Mouse (Mus musculus) adipocyte (in vitro differentiated cells): Measurements from ENCODE around the gene Rer1.

ENCODE experiments used
- DNase-seq: peaks from one replicate; pipeline ENCODE4 v3.0.0-alpha.2; 2016; ENCODE audit warnings: low spot score

The Rer1 gene

GRCm38 (mm10) chr4:155074418-155074817, 11.8 kb downstream of the Rer1 start:
- DNase-seq, result no peak

DNA sequence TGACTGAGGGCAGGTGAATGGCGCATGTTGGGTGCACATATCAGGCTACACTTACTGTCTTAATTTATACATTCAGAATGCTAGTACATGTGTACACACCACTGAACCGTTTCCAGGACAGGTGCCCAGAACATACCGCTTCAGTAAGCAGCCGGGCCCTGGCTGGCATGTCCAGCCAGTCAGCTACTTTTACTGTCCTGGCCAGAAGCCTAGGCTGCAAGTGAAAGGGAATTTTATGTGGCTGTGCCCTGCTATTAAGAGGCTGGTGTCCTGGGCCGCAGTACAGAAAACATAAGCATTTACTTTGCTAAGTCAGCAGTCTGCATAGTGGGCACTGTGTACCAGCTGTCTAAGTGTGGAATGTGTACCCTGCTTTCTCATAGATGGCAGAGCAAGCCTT, 15.3 kb downstream of the Rer1 start:
- peak; percentile 16 for DNase-seq

DNA sequence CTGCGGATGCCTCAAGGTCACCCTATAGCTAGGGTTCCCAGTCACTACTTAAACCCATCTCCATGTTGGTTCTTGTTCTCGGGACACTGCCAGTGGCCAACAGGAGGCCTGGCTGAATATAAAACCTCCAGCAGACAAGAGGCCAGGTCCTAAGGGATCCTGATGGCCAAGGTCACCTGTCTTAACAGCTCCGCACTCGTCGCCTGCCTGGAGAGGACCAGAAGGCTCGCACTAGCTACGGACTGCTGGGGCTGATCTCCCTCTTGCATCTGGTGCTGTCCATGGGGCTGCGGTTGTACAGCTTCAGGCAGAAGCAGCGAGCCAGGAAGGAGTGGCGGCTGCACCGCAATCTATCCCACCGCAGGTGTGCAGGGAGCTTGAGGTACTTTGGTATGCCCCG, 16.0 kb downstream of the Rer1 start:
- DNase-seq, result no peak

DNA sequence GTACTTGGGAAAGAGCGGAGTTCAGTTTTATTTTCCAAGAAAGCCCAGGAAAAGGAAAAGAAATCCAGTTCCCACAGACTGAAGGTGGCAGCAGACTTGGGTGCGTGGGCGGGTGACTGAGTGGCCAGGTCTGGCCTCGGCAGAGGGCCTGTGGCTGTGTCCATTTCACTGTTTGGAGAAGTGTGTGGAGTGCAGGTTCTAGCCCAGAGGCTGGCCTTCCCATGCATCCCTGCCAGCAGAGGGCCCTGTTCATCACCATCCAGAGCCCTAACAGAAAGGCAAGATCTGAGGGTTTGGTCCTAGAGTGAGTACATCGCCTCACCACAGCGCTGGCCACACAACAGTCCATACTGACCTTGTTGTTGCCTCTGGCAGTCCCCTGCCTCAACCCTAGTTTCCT, 17.0 kb downstream of the Rer1 start:
- peak; percentile 24 for DNase-seq

- DNase-seq, result no peak
These were observed 17.7 kb downstream of the Rer1 start for GRCm38 (mm10) chr4:155068357-155068972.

DNA sequence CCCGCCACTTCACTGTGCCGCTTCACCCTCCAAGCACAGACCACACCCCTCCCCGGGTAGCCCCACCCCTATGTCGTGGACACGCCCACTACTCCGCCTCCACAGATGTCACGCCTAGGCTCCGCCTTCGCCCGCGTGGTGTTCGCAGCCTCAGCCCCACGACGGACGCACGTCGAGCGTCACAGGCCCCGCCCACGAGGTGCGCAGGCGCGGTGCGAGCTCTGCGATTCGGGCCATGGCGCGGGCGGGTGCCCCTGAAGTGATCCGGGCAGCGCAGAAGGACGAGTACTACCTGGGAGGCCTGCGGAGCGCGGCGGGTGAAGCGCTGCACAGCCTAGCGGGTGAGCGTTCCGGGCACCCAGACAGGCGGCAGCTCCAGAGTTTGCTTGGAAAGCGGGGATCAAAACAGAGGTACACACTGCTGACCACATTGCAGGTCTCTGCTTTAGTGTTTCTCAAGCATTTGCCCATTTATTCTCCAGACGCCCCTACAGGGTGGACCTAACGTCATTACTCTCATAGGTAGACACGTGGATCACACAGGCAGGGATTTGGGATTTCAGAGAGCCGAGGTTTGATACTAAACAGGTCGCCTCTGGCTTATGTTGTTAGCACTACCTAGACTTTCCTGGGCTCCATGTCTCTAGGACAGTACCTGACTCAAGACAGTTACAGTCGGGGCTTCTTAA, 19.2 kb downstream of the Rer1 start, which contains the start of gene Pex10:
TSS of gene Pex10 (plus strand) at position 183 of the 689 bp plus-strand sequence.
- DNase-seq, result peak; percentile 96

GRCm38 (mm10) chr4:155065970-155066833, 20.0 kb downstream of the Rer1 start:
- peak; percentile 96 for DNase-seq

DNA sequence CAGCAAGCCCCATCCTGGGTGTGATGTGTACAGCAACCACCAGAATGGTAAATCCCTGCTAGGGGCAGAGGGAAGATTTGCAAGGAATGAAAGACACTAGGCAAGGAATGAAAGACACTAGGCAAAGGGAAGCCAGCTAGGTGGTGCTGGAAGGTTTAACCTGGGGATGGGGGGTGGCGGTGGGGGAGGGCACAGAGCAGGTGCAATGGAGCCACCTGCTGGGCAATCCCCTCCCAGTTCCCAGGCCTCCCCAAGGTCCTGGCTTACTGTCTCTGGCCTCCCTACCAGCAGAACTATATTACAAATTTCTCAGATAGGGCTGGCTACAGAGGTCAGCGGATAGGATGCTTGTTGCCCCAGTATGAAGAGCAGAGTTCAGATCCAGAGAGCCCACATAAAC, 21.7 kb downstream of the Rer1 start:
- DNase-seq, result no peak

DNA sequence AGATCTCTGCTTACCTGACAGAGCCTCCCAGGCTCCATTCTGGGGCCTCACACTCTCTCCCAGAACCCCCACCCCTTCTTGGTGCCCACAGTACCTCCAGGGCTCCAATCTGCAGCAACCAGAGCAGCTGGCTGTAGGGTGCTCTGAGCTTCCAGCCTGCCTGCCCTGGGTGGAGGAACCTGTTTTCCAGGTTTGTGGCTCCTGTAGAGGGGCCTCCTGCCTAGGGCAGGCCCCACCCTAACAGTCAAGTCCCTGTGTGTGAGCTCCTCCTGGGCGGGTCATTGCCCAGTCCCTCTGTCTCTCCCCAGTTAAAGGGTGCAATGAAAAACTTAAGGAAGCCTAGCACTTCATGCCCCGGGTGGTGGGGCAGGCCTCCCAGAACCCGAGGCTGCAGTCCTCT, 22.3 kb downstream of the Rer1 start:
- no peak for DNase-seq

GRCm38 (mm10) chr4:155058325-155058724, 27.9 kb downstream of the Rer1 start:
- no peak for DNase-seq

GRCm38 (mm10) chr4:155056724-155057123, 29.5 kb downstream of the Rer1 start, which contains the start of gene Plch2:
Plch2 (minus strand) TSS chr4:155056784.
- no peak for DNase-seq

DNA sequence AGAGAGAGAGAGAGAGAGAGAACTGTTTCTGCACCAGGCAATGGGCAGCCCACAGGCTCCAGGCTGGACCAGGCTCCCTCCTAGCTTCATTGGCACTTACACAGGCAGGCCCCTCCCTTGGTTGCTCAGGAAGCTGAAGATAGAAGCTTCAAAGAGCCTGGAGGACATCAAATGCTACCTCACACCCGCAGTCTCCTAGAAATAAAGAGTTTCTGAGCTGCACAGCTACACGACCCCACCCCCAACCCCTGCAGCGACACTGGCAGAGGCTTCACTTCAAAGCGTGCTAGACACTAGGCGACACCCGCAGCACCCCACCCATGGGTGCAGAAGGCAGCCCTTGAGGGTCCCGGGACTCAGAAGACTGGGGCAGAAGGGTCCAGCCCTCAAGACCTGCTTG, 36.1 kb downstream of the Rer1 start:
- DNase-seq, result no peak

DNA sequence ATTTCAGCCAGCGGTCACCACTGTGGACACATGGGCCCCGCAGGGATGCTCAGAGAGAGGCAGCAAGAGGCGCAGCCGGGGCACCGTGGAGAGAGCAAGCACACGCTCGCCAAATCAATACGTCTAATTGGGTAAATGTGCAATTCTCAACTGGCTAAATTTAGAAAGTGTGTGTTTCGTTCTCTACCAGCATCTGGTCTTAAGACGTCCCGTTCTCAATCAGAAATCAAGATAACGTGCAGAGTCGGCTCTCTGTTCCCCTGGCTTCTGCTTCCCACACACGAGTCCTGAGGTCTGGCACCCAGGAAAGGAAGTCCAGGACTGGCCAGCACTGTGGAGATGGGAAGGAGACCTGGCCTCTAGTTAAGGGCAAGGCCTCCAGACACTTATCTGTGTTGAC, 39.5 kb downstream of the Rer1 start:
- DNase-seq, result no peak

- DNase-seq, result no peak
These were observed 42.9 kb downstream of the Rer1 start for GRCm38 (mm10) chr4:155043289-155043625.

- no peak for DNase-seq
These were observed 43.4 kb downstream of the Rer1 start for GRCm38 (mm10) chr4:155042606-155043288.

DNA sequence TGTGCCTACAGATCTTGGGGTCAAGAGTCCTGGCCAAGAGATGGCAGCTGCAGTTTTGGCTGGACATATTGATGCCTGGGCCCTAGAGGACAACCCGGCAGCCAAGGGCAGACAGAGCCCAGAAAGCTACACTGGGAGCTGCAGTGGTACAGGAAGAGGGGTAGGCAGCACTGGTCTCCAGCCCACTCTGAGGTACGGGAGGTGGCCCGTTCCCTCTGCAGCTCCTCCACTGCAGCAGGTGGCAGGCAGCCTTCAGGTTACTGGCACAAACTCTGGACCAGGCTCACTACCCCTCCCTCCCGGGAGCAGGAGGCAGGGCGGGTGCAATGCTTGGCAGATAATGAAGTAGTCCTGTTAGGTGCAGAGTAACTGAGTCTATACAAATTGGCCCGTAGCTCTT, 45.5 kb downstream of the Rer1 start:
- DNase-seq, result no peak

GRCm38 (mm10) chr4:155040197-155040596, 46.0 kb downstream of the Rer1 start:
- DNase-seq, result no peak

DNA sequence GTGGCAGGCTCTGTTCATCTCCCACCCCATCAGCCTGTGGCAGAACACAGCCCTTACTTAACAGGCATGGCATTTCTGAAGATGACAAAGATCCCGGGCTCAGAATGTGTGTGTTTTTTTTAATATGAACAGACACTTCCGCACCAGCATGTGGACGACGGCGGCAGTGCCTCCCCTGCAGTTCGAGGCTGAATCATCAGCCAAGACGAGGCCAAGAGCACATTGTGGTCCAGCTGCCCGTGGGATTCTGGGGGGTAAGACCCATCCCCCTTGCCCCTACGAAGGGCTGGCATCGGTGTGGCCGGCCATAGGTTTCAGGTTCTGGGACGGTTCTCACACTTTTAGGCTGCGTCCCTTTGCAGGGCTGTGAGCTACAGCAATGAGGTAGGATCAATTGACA, 51.4 kb downstream of the Rer1 start:
- DNase-seq, result no peak

GRCm38 (mm10) chr4:155034202-155034601, 52.0 kb downstream of the Rer1 start:
- DNase-seq, result no peak

- no peak for DNase-seq
These were observed 53.1 kb downstream of the Rer1 start for GRCm38 (mm10) chr4:155033115-155033514.

DNA sequence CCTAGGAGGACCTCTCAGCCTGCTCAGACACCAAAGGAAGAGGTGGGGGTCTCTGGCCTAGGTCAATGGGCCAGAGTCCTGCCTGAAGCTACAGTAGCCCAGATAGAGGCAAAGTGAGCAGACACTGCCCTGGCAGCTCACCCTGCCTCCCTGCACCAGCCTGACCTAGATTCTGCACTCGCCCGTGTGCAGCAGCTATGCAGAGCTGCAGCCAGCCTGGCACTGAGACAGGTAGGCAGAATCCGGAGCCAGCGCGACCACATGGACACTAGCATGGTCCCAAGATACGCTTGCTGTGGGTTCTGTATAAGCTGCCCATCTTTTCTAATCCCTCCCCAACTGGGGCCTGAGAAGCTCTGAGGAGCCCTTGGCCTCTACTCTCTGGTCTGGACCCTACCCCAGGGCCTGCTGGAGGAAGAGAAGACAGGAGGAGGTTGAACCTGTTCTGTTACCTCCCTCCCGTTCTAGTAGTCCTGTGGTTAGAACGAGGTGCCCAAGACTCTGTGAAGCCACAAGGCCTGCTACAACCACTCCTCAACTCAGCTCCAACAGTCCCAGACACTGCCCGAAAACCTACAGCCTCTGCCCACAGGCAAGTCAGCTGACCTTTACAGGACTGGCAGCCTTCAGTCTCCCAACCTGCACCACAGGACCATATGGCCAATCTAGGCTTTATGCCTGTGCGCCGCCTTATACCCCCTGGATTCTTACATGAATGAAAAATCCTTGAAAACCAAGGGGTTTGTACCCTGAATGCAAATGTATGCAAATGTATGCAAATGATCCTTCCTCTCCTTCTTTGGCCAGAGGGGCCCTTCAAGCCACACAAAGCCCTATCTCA, 61.8 kb downstream of the Rer1 start:
- no peak for DNase-seq
